Mouse (Mus musculus): ENCODE results near the gene Hils1. TPM values are rescaled to one million over a fixed set of nuclear protein-coding genes. Genes with fewer than 3 reads are reported as not detected.
A peak's percentile ranks its signal among the peaks of the same experiment; 100 is the strongest.

Gene Hils1
- total RNA-seq, 4 experiments from 2014 or later: not detected

DNA sequence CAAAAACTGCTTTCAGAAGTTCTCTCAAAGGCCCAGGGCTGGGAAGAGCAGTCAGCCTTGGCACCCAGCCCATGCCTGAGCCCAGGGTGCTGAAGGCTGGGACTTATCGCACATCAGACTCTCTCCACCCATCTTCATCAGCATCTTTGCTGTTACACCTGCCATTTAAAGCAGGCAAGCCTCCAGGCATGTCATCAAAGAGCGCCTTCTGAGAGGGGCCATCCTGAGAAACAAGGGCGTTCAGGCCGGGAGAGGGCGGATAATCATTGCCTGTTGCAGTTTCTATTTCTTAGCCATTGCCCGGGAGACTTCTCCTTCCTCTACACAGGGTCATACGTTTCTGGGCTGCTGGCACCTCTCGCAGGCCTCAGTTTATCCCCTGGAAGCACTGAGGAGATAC lies 20.5 kb downstream of the Hils1 start:
- DNase-seq (ENCODE audit: low spot score in 2 of 2): no peak

- DNase-seq (ENCODE audit: low spot score in 2 of 2): no peak
Observed at GRCm38 (mm10) chr11:94988780-94989561, 21.6 kb downstream of the Hils1 start.

GRCm38 (mm10) chr11:94989562-94990017 lies 22.2 kb downstream of the Hils1 start:
- DNase-seq (ENCODE audit: low spot score in 2 of 2): peak; percentile 72 to 86

DNA sequence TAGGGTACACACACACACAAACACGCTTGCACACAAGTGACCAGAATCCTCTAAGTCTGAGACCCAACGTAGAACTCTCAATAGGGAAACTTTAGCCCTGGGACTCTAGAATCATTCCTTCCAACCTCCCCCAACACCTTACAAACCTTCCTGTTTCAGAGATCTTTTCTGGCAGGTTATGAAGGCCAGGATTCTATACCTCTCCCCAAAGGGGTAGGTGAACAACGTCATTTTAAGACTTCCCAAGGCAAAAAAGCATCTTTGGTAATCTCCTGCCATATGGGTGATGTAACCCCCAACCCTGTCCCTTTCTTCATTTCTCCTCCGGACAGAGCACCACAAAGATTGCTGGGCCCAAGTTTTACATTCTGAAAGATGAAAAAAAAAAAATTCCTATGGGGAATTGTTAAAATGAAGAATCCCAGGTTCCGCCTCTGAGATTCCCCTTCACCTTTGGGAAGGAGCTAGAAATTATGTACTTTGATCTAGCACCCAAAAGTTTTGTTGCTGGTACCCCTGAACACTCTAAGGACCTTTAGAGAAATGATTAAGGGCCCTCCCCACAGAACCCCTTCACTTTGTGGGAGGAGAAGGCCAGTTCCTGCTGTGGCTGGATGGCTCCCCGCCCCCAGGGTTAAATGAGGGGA lies 22.8 kb downstream of the Hils1 start:
- no peak for DNase-seq (ENCODE audit: low spot score in 2 of 2)

DNA sequence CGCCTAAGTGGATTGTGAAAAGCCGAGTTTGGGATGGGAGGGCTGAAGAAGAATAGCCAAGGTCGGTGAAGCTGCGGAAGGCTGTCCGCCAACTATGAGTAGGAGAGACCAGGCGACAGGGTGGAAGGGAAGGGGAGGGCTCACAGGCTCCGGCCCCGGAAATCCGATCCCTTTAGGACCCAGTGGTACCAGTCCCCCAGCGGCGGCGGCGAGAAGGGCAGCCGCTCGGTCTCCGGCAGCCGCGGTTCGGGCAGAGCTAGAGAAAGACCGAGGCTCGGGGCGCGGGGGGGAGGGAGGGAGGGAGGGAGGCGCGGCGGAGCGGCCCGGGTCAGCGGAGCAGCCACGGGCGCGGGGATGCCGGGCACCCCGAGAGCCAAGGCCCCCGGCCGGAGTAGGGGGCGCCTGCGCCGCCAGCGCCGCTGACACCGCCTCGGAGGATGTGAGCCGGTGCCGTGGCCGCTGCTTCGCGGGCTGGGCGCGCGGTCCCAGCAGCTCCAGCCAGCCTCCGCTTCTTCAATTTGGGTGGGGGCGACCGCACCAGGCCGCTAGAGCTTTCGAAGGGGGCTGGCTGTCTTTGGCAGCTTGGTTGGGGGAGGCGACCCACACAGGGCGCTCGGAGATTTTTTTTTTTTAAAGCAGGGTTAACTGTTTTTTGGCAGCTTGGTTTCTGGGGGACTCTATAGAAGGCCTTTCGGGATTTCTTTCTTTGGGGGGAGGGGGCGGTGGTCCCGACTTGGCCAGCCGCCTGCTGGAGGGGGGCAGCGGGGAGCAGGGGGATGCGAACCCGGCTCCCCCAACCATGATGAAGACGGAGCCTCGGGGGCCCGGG lies 23.6 kb downstream of the Hils1 start, which contains the start of gene Ppp1r9b:
Gene Ppp1r9b, plus strand, starts transcription at position 287 of the 829 bp plus-strand sequence.
- DNase-seq (ENCODE audit: low spot score in 2 of 2): peak; percentile 83 to 87

GRCm38 (mm10) chr11:94991641-94992479 lies 24.5 kb downstream of the Hils1 start:
- no peak for DNase-seq (ENCODE audit: low spot score in 2 of 2)

DNA sequence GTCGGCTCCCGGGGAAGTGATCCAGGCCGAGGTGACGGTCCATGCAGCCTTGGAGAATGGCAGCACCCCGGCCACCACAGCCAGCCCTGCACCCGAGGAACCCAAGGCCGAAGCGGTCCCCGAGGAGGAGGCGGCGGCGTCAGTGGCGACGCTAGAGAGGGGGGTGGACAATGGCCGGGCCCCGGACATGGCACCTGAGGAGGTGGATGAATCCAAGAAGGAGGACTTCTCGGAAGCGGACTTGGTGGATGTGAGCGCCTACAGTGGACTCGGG lies 25.0 kb downstream of the Hils1 start:
- DNase-seq (ENCODE audit: low spot score in 2 of 2): no peak

DNA sequence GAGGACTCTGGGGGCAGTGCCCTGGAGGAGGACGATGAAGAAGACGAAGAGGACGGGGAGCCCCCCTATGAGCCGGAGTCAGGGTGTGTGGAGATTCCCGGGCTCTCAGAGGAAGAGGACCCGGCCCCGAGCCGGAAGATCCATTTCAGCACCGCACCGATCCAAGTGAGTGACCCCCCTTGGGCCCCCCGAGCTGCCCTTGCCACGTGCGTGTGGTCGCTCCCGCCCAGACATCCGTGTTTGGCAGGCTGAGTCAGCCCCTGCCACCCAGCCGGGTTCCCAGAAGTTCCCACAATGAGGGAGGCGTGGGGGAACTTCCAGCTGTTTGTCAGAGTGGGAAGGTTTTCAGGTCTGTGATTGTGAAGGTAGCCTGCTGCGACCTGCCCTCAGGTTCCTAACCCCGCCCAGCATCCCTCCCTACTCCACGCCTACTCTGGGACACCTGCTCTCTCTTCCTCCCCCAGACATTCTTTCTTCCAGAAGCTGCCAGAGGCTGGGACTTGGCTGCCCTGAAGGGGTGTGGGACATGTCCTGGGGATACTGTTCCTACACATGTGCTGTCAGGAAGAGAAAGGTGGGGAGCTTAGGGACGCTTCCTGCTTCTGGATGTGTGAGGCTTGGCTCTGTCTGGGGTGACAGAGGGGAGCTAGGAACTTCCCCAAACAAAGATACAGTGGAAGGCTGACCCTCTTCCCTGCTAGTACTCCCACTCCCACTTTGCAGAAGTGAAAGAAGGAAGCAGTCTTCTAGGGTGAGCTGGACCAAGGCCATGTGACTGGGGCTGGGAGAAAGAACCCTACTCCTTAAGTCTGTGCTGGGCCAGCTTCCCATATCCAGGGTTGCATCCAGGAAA lies 25.6 kb downstream of the Hils1 start:
- DNase-seq (ENCODE audit: low spot score in 2 of 2): no peak

DNA sequence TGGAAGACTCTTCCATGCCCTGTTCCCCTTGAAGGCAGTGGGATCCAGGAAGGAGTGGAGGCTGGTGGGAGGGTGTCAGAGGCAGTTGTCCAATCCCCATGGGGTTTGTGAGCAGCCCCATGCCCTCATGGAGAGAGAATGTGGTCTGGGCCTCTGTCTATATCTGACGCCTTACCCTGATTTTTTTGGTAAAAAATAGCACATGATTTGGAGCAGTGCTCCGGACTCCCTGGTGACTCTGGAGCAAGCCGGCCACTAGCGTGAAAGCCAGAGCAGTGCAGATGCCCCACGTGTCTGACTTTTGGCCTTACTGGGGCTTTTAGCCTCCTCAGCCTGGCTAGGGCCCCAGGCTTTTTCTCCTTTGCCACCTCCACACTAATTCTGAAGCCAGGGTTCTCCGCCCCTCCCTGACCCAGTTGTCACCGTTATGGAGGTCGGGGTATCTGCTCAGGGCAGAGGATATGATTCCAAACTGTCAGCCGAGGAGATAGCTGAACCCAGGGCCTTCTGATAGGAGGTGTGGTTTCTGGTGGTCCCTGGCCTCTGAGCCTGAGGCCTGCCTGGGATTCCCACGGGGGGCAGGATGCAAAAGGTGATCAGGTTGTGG lies 26.9 kb downstream of the Hils1 start:
- no peak for DNase-seq (ENCODE audit: low spot score in 2 of 2)

GRCm38 (mm10) chr11:94994947-94995772 lies 27.8 kb downstream of the Hils1 start:
- no peak for DNase-seq (ENCODE audit: low spot score in 2 of 2)

DNA sequence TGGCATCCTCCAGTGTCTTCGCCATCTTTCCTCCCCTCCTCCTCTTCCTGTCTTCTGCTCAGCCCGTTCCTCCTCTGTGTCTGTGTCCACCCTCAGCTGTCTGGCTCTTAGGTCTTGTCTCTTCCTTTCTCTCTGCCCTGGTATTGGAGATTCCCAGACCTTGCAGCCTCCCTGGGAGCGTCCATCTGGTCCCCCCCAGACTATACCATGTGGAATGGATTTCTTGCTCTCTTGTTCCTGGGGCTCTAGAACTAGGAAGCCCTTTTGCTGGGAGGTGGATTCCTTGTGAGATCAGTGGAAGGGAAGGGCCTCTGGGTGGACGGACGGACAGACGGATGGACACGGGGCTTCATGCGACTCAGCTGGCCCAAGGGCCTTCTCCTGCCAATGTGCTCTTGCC lies 28.7 kb downstream of the Hils1 start:
- DNase-seq (ENCODE audit: low spot score in 2 of 2): no peak

DNA sequence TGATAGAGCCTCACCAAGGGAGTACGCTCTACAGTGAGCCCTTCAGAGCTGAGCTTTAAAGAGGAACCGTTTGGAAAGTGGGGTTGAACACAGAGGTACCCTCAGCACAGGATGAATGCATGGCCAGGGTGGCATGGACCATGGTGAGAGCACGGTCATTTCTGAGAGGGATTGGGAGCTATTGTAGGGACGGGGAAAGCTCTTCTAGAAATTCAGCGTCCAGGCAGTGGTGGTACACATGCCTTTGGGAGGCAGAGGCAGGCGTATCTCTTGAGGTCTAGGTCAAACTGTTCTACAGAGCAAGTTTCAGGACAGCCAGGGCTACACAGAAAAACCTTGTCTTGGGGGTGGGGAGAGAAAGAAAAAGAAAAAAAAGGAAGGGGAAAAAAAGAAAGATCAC lies 29.6 kb downstream of the Hils1 start:
- no peak for DNase-seq (ENCODE audit: low spot score in 2 of 2)

DNA sequence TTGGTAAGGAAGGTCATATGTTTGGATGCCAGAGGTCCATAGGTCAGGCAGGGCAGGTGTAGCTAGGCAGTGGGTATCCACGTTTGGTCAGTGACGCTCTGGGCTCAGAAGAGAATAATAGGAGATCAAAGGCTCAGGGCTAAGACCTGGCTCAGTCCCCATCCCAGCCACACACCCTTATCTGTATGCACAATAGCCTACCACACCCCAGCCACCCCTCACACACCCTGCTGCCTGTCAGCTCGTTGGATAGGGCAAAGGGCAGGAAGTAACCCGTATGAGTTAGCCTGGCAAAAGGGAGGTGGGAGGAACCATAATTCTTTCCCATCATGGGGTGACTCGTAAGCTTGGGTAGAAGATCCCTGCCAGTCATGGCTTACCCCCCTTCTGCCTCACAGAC lies 30.2 kb downstream of the Hils1 start:
- DNase-seq (ENCODE audit: low spot score in 2 of 2): no peak

GRCm38 (mm10) chr11:94998041-94998531 lies 30.7 kb downstream of the Hils1 start:
- DNase-seq (ENCODE audit: low spot score in 2 of 2): peak in 1 of 2 experiments; percentile 74

DNA sequence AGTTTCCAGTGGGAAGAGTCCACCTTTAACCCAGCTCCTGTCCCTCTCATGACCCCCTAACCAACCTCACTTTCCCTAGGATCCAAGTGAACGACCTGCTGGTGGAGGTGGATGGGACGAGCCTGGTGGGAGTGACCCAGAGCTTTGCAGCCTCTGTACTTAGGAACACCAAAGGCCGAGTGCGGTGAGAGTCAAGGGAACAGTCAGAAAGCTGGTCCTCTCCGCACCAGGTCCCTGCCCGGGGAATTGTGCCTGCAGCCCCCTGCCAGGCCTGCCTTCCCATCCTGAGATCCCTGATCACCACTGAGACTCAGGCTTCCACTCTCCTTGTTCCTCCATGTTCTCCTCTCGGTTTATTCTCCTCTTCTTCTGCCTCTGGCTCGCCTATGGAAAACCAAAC lies 32.7 kb downstream of the Hils1 start:
- DNase-seq (ENCODE audit: low spot score in 2 of 2): no peak

GRCm38 (mm10) chr11:95000548-95000947 lies 33.2 kb downstream of the Hils1 start:
- DNase-seq (ENCODE audit: low spot score in 2 of 2): no peak

DNA sequence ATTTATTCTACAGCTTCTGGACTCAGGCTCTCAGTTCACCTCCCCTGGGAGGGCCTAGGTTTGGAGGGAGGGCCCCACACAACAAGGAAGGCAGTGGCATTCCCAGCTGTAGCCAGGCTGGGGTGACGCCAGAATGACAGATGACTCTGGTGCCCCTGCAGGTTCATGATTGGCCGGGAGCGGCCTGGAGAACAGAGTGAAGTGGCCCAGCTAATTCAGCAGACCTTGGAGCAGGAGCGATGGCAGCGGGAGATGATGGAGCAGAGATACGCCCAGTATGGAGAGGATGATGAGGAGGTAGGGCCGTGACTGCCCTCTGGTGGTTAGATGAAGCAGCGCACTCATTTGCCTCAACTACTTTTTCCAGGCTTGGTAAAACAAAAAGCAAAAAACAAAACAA lies 33.7 kb downstream of the Hils1 start:
- no peak for DNase-seq (ENCODE audit: low spot score in 2 of 2)

DNA sequence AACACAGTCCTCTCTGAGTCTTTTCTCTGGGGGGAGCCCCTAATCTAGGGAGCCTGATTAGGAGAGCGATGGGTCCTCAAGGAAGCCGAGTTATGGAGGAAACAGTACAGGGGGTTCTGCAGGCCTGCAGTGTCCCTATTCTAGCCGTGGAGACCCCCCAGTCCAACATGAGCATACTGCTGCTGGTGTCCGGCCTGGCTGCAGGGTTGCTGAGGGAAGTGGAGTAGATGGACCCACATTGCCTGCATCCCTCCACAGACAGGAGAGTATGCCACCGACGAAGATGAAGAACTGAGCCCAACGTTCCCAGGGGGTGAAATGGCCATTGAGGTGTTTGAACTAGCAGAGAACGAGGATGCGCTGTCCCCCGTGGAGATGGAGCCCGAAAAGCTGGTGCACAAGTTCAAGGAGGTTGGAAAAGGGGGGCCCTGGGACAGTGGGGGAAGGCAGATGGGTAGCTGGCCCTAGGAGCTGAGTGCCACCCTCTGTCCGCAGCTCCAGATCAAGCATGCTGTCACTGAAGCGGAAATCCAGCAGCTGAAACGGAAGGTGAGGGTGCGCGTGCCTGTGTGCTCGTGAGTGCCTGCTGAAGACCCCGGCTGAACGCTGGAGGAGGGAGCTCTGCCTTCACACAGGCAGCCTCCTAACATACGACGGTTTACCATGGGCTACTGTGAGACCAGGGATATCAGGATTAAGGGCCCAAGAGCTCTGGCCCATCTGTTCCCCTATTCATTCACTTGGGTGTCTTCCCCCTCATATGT lies 34.4 kb downstream of the Hils1 start:
- no peak for DNase-seq (ENCODE audit: low spot score in 2 of 2)
